Mouse (Mus musculus): Measurements from ENCODE around the gene Cnot11. TPM values are rescaled to one million over a fixed set of nuclear protein-coding genes. Genes with fewer than 3 reads are reported as not detected.

The Cnot11 gene
- total and polyA plus RNA-seq, 3 experiments, result 41.2 to 117 (median 44.8) TPM

GRCm38 (mm10) chr1:39593836-39594235 lies 59.0 kb downstream of the Cnot11 start:
- Histone ChIP-seq H3K36me3 (replicated peaks) (no peaks in the 10 kb centered on the region), H3K4me1 (ENCODE audit: insufficient read depth, low read depth, low read length) (peaks cover 8% of the 10 kb centered on the region), H3K27me3 (ENCODE audit: insufficient read depth, low read length) (peaks cover 16% of the 10 kb centered on the region), H3K4me3 (ENCODE audit: low read depth, low read length) (no peak overlapping the region), H3K9me3 (replicated peaks) (peaks cover 3% of the 10 kb centered on the region; the same call in 1 of the 2 replicates)
- no peak for DNase-seq (ENCODE audit: low spot score)
- ATAC-seq (ENCODE audit: extremely low read depth, insufficient number of reproducible peaks, low FRiP score, poor library complexity, severe bottlenecking), result no peak
- TF ChIP-seq CTCF (IDR thresholded peaks at IDR 0.05; ENCODE audit: low read depth, low read length) (no peak), GATA2 (IDR thresholded peaks at IDR 0.05; ENCODE audit: borderline replicate concordance, low read depth, low read length) (no peak), GATA1 (IDR thresholded peaks at IDR 0.05; ENCODE audit: borderline replicate concordance, low read length) (no peak), TAL1 (conservative IDR thresholded peaks at IDR 0.05; ENCODE audit: low read depth, low read length) (no peak), POLR2AphosphoS5 (IDR thresholded peaks at IDR 0.05; ENCODE audit: insufficient replicate concordance, low read depth, low read length) (no peak)

Other genes with a start within 250 kb of the Cnot11 start
- gene Rpl31, start 167.2 kb upstream of the Cnot11 start, total RNA-seq (2014; fragmentation: Nextera tagmentation), result 2,463 and 2,512 TPM in 2 replicates
- gene Rpl31, start 167.2 kb upstream of the Cnot11 start, total RNA-seq (2017), result 739 and 825 TPM in 2 replicates
- 438 and 479 TPM in 2 replicates for gene Rpl31, start 167.2 kb upstream of the Cnot11 start, polyA plus RNA-seq (2012)
- 3.5 and 5.7 TPM in 2 replicates for gene Tbc1d8, start 56.2 kb upstream of the Cnot11 start, total RNA-seq (2014; fragmentation: Nextera tagmentation)
- gene Tbc1d8, start 56.2 kb upstream of the Cnot11 start, total RNA-seq (2017), result 6.9 and 8.4 TPM in 2 replicates
- gene Tbc1d8, start 56.2 kb upstream of the Cnot11 start, polyA plus RNA-seq (2012), result 3.9 TPM in 2 replicates
- gene Rnf149, start 42.4 kb downstream of the Cnot11 start, total RNA-seq (2014; fragmentation: Nextera tagmentation), result 67.1 and 74.4 TPM in 2 replicates
- gene Rnf149, start 42.4 kb downstream of the Cnot11 start, total RNA-seq (2017), result 93.6 and 108 TPM in 2 replicates
- 86.8 and 106 TPM in 2 replicates for gene Rnf149, start 42.4 kb downstream of the Cnot11 start, polyA plus RNA-seq (2012)
- gene Creg2, start 116.5 kb downstream of the Cnot11 start, total RNA-seq (2014; fragmentation: Nextera tagmentation), result not detected in 2 replicates
- gene Creg2, start 116.5 kb downstream of the Cnot11 start, total RNA-seq (2017), result 0.05 and 0.06 TPM in 2 replicates
- gene Creg2, start 116.5 kb downstream of the Cnot11 start, polyA plus RNA-seq (2012), result not detected in 2 replicates
- not detected in 2 replicates for gene Rfx8, start 186.0 kb downstream of the Cnot11 start, total RNA-seq (2014; fragmentation: Nextera tagmentation)
- 0.22 TPM in 1 of 2 replicates, not detected in the other for gene Rfx8, start 186.0 kb downstream of the Cnot11 start, total RNA-seq (2017)
- not detected in 2 replicates for gene Rfx8, start 186.0 kb downstream of the Cnot11 start, polyA plus RNA-seq (2012)

Measured in G1E (cell line).